Mouse (Mus musculus) hindbrain, embryonic 13.5 days (tissue): Measurements from ENCODE around the gene Gm6034. TPM values are rescaled to one million over a fixed set of nuclear protein-coding genes. Genes with fewer than 3 reads are reported as not detected.
"Not testable (repeated sequence)": the region's sequence is repeated elsewhere in the genome, so short reads cannot be mapped to it uniquely, and the experiment has no call there.

Source experiments
- ATAC-seq: fragments of 200-750 bp; cut with Nextera tagmentation; 2 replicates; pipeline ENCODE4 v1.8.0; 2017; ENCODE audit warnings: moderate TSS enrichment; ENCODE audit not compliant: low FRiP score
- H3K27ac ChIP-seq: fragments of 300-500 bp; sonication (generic); 2 replicates; pipeline ENCODE4 v1.5.1; 2015; ENCODE audit warnings: inconsistent platforms, mild to moderate bottlenecking, moderate library complexity
- H3K27me3 ChIP-seq: fragments of 300-500 bp; sonication (generic); 2 replicates; pipeline ENCODE4 v1.6.1; 2015; ENCODE audit warnings: mild to moderate bottlenecking, inconsistent platforms
- H3K36me3 ChIP-seq: fragments of 300-500 bp; sonication (generic); 2 replicates; pipeline ENCODE4 v1.6.1; 2015; ENCODE audit warnings: mild to moderate bottlenecking, inconsistent platforms
- H3K4me1 ChIP-seq: fragments of 300-500 bp; sonication (generic); replicated peaks from 2 replicates; pipeline ENCODE4 v1.6.1; 2015; ENCODE audit warnings: inconsistent platforms
- H3K4me2 ChIP-seq: fragments of 300-500 bp; sonication (generic); 2 replicates; pipeline ENCODE4 v1.6.1; 2015; ENCODE audit warnings: inconsistent platforms, mild to moderate bottlenecking, moderate library complexity
- H3K4me3 ChIP-seq: fragments of 300-500 bp; sonication (generic); 2 replicates; pipeline ENCODE4 v1.5.1; 2015; ENCODE audit warnings: mild to moderate bottlenecking, inconsistent platforms
- H3K9ac ChIP-seq: fragments of 300-500 bp; sonication (generic); 2 replicates; pipeline ENCODE4 v1.6.1; 2015; ENCODE audit warnings: mild to moderate bottlenecking, inconsistent platforms
- H3K9me3 ChIP-seq: fragments of 300-500 bp; sonication (generic); 2 replicates; pipeline ENCODE4 v1.6.1; 2016; ENCODE audit warnings: inconsistent platforms
- WGBS: fragments of 180-500 bp; shearing (Covaris S2); methylation state at CpG from one replicate; pipeline ENCODE4 v1.1.7; 2015; 5-methylcytosine and 5-hydroxymethylcytosine counted together
- polyA plus RNA-seq: library from polyadenylated mRNA; unstranded; fragments of >200 nt; fragmentation: Nextera tagmentation; extraction: Ambion mirVana; gene quantifications from 2 replicates; pipeline ENCODE4 v1.2.1, GENCODE M21; 2015

Gene Gm6034
- polyA plus RNA-seq, 1 experiment from 2014 or later = not detected

DNA sequence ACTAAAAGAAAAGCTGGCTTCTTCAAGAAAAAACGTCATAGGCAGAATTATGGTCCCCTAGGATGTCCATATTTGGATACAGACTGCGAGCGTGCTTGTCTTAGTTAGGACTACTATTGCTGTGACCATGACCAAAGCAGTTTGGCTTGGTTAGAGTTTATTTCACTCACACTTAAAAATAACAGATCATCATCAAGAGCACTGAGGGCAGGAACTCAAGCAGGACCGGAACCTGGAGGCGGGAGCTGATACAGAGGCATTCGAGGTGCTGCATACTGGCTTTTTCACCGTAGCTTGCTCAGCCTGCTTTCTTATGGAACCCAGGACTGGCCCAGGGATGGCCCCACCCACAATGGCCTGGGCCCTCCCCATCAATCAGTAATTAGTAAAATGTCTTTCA lies 39.4 kb upstream of the Gm6034 start:
- no peaks in the 10 kb centered on the region for H3K27me3 ChIP-seq
- no peak overlapping the region for H3K4me2 ChIP-seq
- no peaks in the 10 kb centered on the region for H3K4me1 ChIP-seq
- H3K27ac ChIP-seq = no peak overlapping the region
- H3K36me3 ChIP-seq = peaks cover 15% of the 10 kb centered on the region
- no peaks in the 10 kb centered on the region for H3K9me3 ChIP-seq
- 93% methylated on average over 7 of the region's 7 CpGs for WGBS
- no peak overlapping the region for H3K4me3 ChIP-seq
- no peak overlapping the region for H3K9ac ChIP-seq
- no peak for ATAC-seq

DNA sequence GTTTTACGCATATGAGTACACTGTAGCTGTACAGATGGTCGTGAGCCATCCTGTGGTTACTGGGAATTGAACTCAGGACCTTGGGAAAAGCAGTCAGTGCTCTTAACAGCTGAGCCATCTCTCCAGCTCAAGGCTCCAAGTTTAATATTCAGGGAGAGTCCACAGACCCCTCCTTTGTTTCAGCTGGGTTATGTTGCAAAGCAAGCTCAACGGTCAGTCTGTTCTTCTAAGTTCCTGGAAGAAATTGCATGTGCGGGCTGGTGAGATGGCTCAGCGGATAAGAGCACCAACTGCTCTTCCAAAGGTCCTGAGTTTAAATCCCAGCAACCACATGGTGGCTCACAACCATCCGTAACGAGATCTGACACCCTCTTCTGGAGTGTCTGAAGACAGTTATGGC lies 38.4 kb upstream of the Gm6034 start:
- WGBS = 94% methylated on average over 7 of the region's 7 CpGs
- not testable (repeated sequence) for H3K4me1 ChIP-seq, H3K4me2 ChIP-seq, H3K27ac ChIP-seq, H3K9me3 ChIP-seq, H3K27me3 ChIP-seq, H3K9ac ChIP-seq, ATAC-seq, H3K4me3 ChIP-seq
- H3K36me3 ChIP-seq = peaks cover 15% of the 10 kb centered on the region

DNA sequence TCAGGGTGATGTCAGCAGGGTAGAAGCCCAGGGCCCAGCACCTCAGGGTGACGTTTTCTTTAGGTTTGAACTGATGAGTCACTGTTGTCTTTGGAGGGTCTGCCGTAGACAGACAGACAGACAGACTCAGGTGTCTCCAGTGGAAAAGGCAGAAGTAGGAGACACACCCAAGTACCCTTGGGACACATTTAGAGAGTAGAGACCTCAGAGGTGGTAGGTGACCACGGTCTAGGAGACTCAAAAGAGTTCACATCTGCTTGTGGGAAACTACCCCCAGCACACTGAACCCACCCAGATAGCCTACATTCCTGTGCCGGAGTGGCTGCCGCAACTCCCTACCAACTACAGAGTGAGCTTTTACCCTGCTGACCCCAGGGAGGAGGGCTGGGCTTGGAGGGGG lies 27.8 kb upstream of the Gm6034 start:
- H3K9ac ChIP-seq = no peak overlapping the region
- no peak for ATAC-seq
- no peaks in the 10 kb centered on the region for H3K9me3 ChIP-seq
- H3K4me3 ChIP-seq = no peak overlapping the region
- no peaks in the 10 kb centered on the region for H3K27me3 ChIP-seq
- WGBS = 97% methylated on average over 5 of the region's 5 CpGs
- no peak overlapping the region for H3K4me2 ChIP-seq
- H3K4me1 ChIP-seq = no peaks in the 10 kb centered on the region
- H3K36me3 ChIP-seq = peaks cover 19% of the 10 kb centered on the region
- H3K27ac ChIP-seq = no peak overlapping the region

DNA sequence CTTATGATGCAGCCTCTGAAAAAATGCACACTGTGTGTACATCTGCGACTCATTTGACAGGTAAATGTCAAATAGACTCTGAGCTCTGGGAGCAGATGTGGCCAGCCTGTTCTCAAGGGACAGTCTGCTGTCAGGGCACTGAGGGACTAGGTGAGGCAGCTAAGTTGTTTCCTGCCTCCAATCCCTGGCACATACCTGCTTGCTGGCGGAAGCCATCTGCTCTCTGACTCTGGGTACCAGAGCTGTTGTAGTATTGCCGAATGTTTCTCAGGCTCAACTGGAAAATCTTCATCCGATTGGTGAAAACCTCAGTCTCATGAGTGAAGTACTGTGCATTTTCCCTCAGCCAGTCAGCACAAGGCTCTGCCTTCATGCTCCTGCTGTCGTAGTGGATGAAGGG lies 25.7 kb upstream of the Gm6034 start:
- no peak for ATAC-seq
- peaks cover 19% of the 10 kb centered on the region for H3K36me3 ChIP-seq
- no peaks in the 10 kb centered on the region for H3K27me3 ChIP-seq
- WGBS = 93% methylated on average over 5 of the region's 5 CpGs
- H3K9me3 ChIP-seq = no peaks in the 10 kb centered on the region
- H3K4me3 ChIP-seq = no peak overlapping the region
- no peak overlapping the region for H3K4me2 ChIP-seq
- 0 out of 2 replicates have a peak, but pooled peaks cover 3% of the 10 kb centered on the region for H3K4me1 ChIP-seq
- H3K9ac ChIP-seq = no peak overlapping the region
- no peak overlapping the region for H3K27ac ChIP-seq

DNA sequence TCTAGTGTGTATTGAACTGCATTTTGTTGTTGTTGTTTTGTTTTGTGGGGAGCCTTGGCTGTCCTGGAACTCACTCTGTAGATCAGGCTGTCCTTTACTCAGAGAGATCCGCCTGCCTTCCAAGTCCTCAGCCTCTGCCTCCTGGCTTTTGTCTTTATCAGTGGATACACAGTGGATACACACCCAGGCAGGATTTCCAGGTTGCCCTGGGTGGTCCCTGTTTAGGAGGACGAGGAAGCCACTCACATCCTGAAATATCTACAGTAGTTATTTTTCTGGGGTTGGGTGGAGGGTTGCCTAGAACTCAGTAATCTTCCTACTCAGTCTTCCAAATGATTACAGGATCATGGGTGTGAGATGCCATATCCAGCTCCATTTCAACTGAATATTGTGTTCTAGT lies 23.8 kb upstream of the Gm6034 start:
- Histone ChIP-seq H3K9me3 (no peaks in the 10 kb centered on the region), H3K27me3 (no peaks in the 10 kb centered on the region), H3K36me3 (peaks cover 19% of the 10 kb centered on the region), H3K4me3 (no peak overlapping the region), H3K4me2 (no peak overlapping the region), H3K9ac (no peak overlapping the region), H3K27ac (no peak overlapping the region), H3K4me1 (0 out of 2 replicates have a peak, but pooled peaks cover 5% of the 10 kb centered on the region)
- WGBS = 80% methylated on average over 2 of the region's 2 CpGs
- ATAC-seq = no peak

DNA sequence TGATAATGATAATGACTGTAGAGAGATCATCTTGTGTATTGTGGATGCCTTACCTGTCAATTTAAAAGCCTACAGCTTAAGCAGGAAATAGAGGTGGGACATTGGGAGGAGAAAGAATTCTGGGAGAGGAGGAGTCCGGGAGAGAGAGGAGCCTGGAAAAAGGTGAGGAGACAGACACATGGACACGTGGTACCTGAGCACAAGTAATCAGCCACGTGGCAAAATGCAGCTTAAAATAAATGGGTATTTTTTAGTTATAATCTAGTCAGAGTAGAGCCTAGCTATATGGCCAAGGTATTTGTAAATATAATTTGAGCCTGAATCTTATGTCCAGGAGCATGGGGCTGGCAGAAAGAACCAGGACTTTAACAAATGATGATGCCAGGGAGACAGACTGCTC lies 23.2 kb upstream of the Gm6034 start:
- peaks cover 14% of the 10 kb centered on the region for H3K36me3 ChIP-seq
- no peak overlapping the region for H3K4me2 ChIP-seq
- 75% methylated on average over 3 of the region's 3 CpGs for WGBS
- no peak overlapping the region for H3K27ac ChIP-seq
- no peaks in the 10 kb centered on the region for H3K9me3 ChIP-seq
- 0 out of 2 replicates have a peak, but pooled peaks cover 8% of the 10 kb centered on the region for H3K4me1 ChIP-seq
- H3K4me3 ChIP-seq = no peak overlapping the region
- H3K27me3 ChIP-seq = no peaks in the 10 kb centered on the region
- no peak for ATAC-seq
- no peak overlapping the region for H3K9ac ChIP-seq

DNA sequence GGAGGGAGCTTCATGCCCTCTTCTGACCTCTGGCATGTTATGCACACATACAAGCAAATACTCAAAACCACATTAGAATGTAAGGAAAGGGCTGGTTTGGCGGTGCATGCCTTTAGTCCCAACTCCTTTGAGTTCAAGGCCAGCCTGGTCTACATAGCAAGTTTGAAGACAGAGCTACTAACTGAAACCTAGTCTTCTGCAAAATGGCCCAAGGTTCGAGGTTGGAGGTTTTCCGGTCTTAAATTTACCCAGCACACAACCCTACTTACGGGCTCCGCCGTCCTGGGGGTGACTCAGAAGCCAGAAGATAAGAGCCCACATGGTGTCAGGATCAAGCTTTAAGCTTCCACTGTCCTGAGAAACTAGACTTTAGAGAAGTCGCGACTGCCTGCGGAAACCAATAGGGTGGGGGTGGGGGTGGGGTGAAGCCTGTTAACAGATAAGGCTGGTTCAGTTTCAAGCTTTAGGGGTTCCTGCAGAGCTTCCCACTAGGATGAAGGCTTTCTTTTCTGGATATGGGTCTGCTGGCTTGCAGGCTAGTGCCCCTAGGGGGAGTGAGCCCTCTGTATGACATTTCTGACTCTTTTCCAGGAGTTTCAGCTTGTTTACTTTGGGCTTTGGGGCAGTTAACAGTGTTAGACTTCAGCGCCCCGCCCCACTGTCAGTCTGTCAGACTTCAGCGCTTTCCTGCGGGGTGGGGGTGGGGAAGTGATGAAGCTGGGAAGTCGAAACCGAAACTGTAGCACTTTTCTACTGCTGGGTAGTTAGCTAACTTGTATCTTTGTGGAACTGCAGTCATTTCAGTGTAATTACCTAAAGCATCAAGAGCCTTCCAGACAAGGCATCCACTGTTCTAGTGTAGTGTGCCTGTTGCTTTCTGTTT lies 22.3 kb upstream of the Gm6034 start, which contains the start of gene H2-T24:
H2-T24 (minus strand) TSS at position 370 of the 883 bp plus-strand sequence.
- H3K4me3 ChIP-seq = no peak within 1 kb of the TSS
- no peak for ATAC-seq
- 44% methylated on average over 15 of the region's 15 CpGs for WGBS
- H3K4me1 ChIP-seq = 0 out of 2 replicates have a peak, but pooled peaks cover 8% of the 10 kb centered on the region
- no peak within 1 kb of the TSS for H3K4me2 ChIP-seq
- H3K36me3 ChIP-seq = peaks cover 4% of the 10 kb centered on the region
- no peak within 1 kb of the TSS for H3K27ac ChIP-seq
- no peaks in the 10 kb centered on the region for H3K9me3 ChIP-seq
- H3K27me3 ChIP-seq = no peaks in the 10 kb centered on the region
- H3K9ac ChIP-seq = no peak within 1 kb of the TSS

DNA sequence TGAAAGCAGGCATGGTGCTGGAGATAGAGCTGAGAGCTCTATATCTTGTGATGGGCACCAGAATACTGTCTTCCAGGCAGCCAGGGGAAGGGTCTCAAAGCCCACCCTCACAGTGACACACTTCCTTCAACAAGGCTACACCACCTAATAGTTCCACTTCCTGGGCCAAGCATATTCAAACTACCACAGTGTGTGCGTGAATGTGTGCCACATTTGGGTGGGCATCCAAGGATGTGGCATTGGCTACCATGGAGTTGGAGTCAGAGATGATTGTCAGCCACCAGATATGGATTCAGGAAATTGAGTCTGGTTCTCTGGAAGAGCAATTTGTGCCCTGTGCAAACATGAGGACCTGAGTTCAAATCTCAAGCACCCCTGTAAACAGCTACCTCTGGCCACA lies 21.5 kb upstream of the Gm6034 start:
- H3K9ac ChIP-seq = no peak overlapping the region
- 96% methylated on average over 1 of the region's 1 CpGs for WGBS
- H3K4me1 ChIP-seq = 0 out of 2 replicates have a peak, but pooled peaks cover 12% of the 10 kb centered on the region
- no peaks in the 10 kb centered on the region for H3K36me3 ChIP-seq
- no peak overlapping the region for H3K4me2 ChIP-seq
- no peak overlapping the region for H3K4me3 ChIP-seq
- no peaks in the 10 kb centered on the region for H3K9me3 ChIP-seq
- H3K27ac ChIP-seq = no peak overlapping the region
- no peaks in the 10 kb centered on the region for H3K27me3 ChIP-seq
- no peak for ATAC-seq

DNA sequence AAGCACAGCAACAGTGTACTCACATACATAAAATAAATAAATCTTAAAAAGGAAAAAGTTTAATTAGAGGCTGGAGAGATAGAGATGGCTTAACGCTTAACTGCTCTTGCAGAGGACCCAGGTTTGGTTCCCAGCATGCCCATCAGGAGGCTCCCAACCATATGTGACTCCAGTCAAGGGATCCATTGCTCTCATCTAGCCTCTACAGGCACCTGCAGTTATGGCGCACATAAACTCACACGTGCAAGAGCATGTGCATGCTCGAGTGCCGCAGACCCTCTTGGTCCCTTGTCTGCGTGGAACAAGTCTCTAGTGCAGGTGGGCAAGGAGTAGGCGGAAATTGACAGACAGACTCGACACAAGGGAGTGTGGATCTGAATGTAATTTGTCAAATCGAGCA lies 20.7 kb upstream of the Gm6034 start:
- Histone ChIP-seq H3K9ac (no peak overlapping the region), H3K9me3 (no peaks in the 10 kb centered on the region), H3K27ac (no peak overlapping the region), H3K4me2 (no peak overlapping the region), H3K27me3 (no peaks in the 10 kb centered on the region), H3K4me1 (0 out of 2 replicates have a peak, but pooled peaks cover 14% of the 10 kb centered on the region), H3K4me3 (no peak overlapping the region), H3K36me3 (no peaks in the 10 kb centered on the region)
- WGBS = 97% methylated on average over 9 of the region's 9 CpGs
- no peak for ATAC-seq

DNA sequence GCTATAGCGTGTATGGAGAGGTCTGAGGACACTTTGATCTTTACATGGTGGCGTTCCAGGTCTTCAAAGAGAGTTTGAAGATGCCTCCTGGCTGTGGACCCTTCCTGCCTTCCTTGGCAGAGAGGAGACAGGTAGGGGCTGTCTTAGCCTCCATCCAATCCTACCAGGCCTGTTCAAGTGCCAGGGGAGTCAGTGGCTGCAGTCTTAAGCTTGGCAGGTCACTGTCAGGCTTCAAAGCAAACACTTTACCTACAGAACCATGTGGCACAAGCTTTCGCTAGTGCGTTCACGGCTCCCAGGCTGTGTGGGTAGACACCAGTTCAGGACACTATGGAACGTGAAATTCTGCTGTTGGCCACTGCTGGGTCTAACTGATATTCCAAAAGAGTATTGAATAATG lies 19.8 kb upstream of the Gm6034 start:
- H3K4me3 ChIP-seq = no peak overlapping the region
- H3K9me3 ChIP-seq = no peaks in the 10 kb centered on the region
- H3K4me1 ChIP-seq = 0 out of 2 replicates have a peak, but pooled peaks cover 14% of the 10 kb centered on the region
- H3K27me3 ChIP-seq = no peaks in the 10 kb centered on the region
- no peak overlapping the region for H3K9ac ChIP-seq
- ATAC-seq = no peak
- H3K36me3 ChIP-seq = no peaks in the 10 kb centered on the region
- WGBS = 94% methylated on average over 6 of the region's 6 CpGs
- H3K4me2 ChIP-seq = no peak overlapping the region
- H3K27ac ChIP-seq = no peak overlapping the region

DNA sequence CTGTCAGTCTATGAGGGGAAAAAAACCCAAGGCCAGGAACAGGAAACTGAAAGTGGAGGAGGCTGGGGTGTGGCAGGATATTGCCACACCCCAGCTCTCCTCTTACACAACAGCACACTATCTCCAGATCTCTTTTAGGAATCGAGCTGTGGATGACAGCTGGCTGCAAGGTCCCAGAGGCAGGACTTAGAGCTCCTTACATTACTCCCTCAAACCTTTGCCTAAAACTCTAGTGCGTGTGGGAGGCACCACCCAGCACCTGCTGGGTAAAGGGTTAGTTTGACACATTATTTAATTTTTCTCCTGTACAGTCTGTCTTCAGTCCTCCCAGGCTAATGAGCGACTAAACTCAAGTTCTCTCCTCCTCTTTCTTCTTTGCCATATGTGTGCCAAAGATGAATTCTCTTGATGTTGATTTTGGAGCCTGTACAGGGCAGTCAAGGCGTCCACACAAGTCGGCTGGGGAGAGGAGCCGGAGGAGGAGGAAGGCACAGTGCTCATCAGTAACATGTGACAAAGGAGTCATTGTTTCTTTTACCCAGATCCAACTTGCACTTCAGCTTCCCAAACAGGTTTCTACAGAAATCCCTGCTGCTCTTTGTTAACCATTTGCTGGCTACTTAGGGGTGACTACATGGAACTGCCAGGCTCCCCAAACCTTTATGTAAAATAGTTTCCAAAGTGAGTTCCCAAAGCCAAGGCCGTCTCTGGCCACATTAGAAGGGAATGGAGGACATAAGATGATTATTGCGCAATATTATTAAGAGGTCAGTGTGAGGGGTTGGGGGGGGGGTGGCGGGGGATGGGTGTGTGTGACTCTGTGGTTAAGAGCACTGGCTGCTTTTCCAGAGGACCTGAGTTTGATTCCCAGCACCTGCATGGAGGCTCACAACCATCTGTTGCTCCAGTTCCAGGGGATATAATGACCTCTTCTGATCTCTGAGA lies 18.8 kb upstream of the Gm6034 start:
- no peak for ATAC-seq

DNA sequence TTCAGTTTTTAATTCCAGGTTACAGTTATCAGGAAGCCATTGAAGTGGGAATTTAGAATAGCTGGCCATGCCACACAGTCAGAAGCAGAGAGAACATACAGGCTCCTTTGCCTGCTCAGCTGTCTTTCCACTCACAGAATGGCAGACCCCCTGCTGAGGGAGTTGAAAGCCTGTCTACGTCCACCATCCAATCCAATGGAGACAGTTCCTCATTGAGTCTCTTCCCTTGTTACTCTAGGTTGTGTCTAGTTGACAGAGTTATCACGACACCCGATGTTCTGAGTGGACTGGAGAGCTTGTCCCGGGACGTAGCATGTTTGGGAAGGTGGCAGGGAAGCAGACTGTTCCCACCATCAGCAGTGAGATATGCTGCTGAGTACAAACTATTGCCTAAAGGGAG lies 17.6 kb upstream of the Gm6034 start:
- Histone ChIP-seq H3K27ac (no peak overlapping the region), H3K4me1 (0 out of 2 replicates have a peak, but pooled peaks cover 14% of the 10 kb centered on the region), H3K9ac (no peak overlapping the region), H3K9me3 (no peaks in the 10 kb centered on the region), H3K36me3 (no peaks in the 10 kb centered on the region), H3K27me3 (no peaks in the 10 kb centered on the region), H3K4me2 (no peak overlapping the region), H3K4me3 (no peak overlapping the region)
- WGBS = 56% methylated on average over 5 of the region's 5 CpGs
- ATAC-seq = no peak

More for the DNA sequence above, 18.8 kb upstream of the Gm6034 start:
- 0 out of 2 replicates have a peak, but pooled peaks cover 14% of the 10 kb centered on the region for H3K4me1 ChIP-seq
- H3K36me3 ChIP-seq = no peaks in the 10 kb centered on the region
- H3K27ac ChIP-seq = no peak overlapping the region
- no peak overlapping the region for H3K4me3 ChIP-seq
- 63% methylated on average over 9 of the region's 9 CpGs for WGBS
- no peaks in the 10 kb centered on the region for H3K9me3 ChIP-seq
- H3K27me3 ChIP-seq = no peaks in the 10 kb centered on the region
- no peak overlapping the region for H3K9ac ChIP-seq
- H3K4me2 ChIP-seq = no peak overlapping the region
